Mouse (Mus musculus): ENCODE measurements around the gene Zcchc24.

GRCm38 (mm10) chr14:25773039-25773438 is 4.2 kb upstream of the Zcchc24 start:
- TF ChIP-seq MYOD1 (IDR thresholded peaks at IDR 0.05; ENCODE audit: control insufficient read depth, insufficient read length, low read depth) (no peak), USF1 (IDR thresholded peaks at IDR 0.05; ENCODE audit: low read depth) (no peak), CTCF (IDR thresholded peaks at IDR 0.05; ENCODE audit: control insufficient read depth, insufficient read depth, insufficient read length) (no peak), MAX (IDR thresholded peaks at IDR 0.05) (no peak), MYOG (IDR thresholded peaks at IDR 0.05; ENCODE audit: control insufficient read depth, extremely low read depth, insufficient read length) (no peak)

All from C2C12 (cell line).